Mouse (Mus musculus) frontal cortex, adult 2 months (tissue): ENCODE measurements around the gene Gba. TPM values are rescaled to one million over a fixed set of nuclear protein-coding genes. Genes with fewer than 3 reads are reported as not detected.
"Not testable (repeated sequence)": the region's sequence is repeated elsewhere in the genome, so short reads cannot be mapped to it uniquely, and the experiment has no call there.

Experiments used
- DNase-seq, 2 experiments: peaks; one replicate each; pipeline ENCODE4 v3.0.0; 2022; ENCODE audit warnings: low spot score in 1 of 2; ENCODE audit errors: extremely low spot score in 1 of 2
- polyA plus RNA-seq: library from polyadenylated mRNA; depleted of rRNA; stranded (reverse); fragments of >200 nt; gene quantifications from 2 replicates; pipeline ENCODE4 v1.2.3, GENCODE M21; 2012

The Gba gene
- polyA plus RNA-seq, 1 experiment = 68.7 TPM

GRCm38 (mm10) chr3:89214681-89215411 is 12.1 kb downstream of the Gba start, which contains the start of gene Thbs3:
Gene Thbs3 (plus strand): TSS chr3:89215180.
- no peak for DNase-seq

DNA sequence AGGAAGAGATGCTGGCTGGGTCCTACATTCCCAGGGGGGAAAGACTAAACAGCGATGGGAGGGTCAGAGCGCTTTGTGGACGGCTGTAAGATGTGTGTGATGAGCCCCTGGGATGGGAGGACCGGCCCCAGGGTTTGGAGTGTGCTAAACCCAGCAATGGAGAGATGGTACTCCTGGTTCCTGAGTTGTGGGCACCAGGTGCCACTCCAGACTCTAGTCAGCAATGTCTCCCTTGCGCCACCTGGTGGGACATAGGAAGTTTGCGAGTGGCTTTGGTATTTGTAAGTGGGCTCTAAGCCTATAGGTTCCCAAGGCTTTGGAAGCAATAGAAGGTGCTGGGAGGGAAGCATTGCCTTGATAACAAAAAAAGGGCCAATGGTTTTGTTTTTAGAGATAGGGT is 13.1 kb downstream of the Gba start:
- DNase-seq = peak; percentile 82 to 93

GRCm38 (mm10) chr3:89216407-89216806 is 13.7 kb downstream of the Gba start:
- not testable (repeated sequence) for DNase-seq

DNA sequence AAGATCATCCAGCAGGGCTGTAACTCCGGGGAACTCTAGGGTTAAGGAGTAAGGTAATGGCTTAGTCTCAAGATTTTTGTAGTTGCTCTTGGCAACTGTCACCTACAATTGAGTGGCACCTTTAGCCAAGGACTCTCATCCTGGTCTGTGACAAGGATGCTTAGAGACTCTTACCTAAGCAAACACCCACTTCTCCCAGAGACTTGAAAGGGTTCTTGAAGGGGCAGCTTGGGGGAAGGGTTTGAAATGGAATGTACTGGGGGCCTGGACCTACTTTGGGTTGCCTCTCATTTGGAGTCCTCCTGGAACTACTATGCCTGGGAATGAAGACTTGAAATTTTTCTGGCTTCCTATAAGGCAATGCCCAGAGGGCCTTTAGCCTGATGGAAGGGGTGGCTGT is 15.5 kb downstream of the Gba start:
- no peak for DNase-seq

DNA sequence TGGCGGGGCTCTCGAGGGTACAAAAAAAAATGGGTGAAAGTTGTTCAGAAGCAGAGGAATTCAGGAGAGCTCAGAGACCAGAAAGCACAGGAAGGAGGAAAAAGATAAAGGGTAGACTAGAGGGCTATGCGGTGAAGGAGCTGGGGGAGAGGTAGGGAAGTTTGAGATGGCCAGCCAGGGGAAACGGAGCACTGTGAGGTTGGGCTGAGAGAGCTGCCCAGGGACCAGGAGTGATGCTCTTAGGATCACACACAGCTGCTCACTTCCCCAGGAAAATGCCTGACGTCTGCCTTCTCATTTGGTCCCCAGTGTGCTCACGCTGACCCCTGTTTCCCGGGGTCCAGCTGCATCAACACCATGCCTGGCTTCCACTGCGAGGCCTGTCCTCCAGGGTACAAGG is 16.8 kb downstream of the Gba start:
- DNase-seq = no peak

- DNase-seq = no peak
Measured at GRCm38 (mm10) chr3:89221167-89221566, 18.4 kb downstream of the Gba start.

- DNase-seq = no peak
Measured at GRCm38 (mm10) chr3:89224796-89225195, 22.1 kb downstream of the Gba start.

DNA sequence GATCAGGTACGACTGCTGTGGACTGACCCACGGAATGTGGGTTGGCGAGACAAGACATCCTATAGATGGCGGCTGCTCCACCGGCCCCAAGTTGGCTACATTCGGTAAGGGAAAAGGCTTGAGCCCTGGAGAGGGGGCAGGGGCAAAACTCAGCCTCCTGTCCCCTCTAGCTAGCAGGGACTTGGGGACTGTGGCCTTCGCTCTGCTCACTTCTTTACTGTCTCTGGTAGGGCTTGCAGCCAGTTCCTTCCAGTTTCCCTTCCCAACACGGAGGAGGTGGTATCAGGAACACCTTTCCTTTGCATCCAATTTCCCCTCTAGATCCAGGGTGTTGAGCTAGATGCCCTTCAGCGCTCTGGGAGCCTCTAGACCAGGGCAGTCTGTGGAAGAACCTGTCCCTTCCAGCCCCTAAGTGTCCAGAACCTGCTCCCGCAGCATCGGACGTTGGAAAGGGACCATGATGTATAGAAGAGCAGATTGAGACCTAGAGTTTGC is 22.6 kb downstream of the Gba start:
- no peak for DNase-seq

GRCm38 (mm10) chr3:89225918-89226317 is 23.2 kb downstream of the Gba start:
- DNase-seq = peak in 1 of 2 experiments; percentile 64

DNA sequence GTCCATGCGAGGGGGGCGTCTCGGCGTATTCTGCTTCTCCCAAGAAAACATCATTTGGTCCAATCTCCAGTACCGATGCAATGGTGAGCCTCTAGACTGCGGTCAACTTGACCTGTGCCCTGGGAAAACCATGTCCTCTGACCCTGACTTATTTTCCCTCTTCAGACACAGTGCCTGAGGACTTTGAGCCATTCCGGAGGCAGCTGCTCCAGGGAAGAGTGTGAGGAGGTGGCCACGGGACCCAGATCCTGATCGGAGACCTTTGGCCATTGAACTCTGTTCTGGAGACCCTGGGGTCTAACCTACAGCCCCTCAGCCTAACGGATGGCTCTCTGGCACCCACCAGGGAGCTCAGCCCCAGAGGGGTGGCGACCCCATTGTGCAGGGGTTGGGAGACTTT is 23.6 kb downstream of the Gba start:
- DNase-seq = no peak

DNA sequence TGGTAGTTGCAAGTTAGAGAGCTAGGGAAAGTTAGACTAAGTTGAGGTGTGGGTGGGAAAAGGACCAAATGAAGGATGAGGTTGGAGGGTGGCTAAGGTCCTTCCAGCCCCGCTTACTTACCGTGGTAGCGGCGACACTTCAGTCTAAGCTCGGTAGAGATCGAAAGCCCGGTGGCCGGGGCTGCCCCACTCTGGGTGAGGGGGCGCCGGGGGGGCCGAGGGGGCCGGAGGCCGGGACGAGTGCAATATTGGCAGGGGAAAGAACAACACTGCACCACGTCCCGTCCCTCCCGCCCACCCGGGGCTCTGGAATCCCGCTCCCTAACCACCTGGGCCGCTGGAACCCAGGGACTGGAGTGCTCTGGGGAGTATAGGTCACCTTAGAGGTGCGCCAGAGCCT is 24.2 kb downstream of the Gba start, which contains the start of gene Mtx1:
TSS of gene Mtx1 (minus strand) at position 189 of the 400 bp plus-strand sequence.
- DNase-seq = no peak

DNA sequence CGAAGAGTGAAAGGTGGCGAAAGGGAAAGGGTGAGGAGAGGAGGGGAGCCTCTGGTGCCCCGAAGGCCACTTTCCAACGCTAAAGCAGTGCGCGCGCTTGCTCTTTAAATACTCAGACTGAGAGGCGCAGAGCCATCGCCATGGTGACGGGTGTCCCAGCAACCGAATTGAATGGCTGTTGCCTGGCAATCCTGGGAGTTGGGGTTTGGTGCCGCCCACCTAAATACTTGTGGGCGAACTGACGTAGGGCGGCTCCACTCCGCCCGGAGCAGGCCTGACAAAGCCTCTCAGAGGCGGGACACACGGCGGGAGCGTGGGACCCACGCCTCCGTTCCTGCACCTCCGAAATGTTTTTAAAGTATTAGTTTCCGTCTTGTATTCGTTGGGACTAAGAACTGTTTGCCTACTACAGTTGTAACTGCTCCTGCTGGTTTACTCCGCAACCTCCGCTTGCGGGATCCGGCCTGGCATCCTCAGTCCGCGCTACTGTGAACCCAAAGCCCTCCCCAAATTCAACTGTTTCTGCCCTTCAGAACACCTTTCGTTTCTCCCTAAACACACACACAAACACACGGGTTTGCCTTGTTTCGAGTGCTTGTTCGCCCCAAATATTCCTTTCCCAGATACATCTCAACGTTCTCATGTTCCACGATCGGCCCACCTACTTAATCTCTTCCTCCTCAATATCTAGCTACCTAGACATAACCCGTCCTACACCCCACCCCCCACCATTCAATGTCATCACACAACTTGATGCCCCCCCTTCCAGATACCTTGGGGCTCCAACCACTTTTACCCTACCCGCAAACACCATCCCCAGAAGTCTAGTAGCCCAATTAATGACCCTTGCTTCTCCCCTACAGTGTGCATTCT is 24.8 kb downstream of the Gba start:
- peak; percentile 91 to 94 for DNase-seq

DNA sequence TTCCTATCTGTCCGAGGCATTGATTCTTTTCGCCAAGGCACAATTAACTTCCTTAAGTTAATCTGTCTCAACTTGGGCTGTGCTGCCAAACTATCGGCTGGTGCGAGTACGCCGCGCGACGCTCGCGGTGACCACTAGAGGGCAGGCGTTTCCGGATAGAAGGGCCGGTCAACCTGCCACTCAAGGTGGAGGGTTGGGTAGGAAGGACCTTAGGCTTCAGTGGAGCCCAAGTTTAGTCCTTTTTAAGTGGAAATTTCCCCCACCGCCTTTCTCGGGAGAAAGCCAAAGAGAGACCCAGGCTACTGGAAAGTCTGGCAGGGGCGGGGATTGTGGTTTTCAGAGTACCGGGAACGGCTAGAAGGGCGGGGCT is 25.4 kb downstream of the Gba start:
- DNase-seq = peak; percentile 55 to 92

DNA sequence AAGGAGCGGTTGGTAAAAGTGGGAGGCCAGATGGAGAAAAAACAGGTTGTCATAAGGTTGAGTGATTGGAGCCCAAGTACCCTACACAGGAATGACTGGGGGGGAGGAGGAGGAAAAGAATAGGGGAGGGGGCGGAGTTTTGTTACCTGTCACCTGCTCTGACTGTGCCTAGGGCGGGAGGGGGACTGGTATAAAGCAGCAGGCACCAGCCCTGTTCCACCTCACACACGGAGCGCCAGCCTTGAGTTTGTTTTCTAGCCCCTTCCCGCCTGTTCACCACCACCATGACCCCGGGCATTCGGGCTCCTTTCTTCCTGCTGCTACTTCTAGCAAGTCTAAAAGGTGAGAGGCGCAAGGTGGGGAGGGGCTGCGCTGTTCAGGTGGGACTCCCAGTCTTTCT is 26.1 kb downstream of the Gba start, which contains the start of gene Muc1:
TSS of gene Muc1 (plus strand) at position 222 of the 400 bp plus-strand sequence.
- no peak for DNase-seq

GRCm38 (mm10) chr3:89229276-89229675 is 26.5 kb downstream of the Gba start:
- no peak for DNase-seq

DNA sequence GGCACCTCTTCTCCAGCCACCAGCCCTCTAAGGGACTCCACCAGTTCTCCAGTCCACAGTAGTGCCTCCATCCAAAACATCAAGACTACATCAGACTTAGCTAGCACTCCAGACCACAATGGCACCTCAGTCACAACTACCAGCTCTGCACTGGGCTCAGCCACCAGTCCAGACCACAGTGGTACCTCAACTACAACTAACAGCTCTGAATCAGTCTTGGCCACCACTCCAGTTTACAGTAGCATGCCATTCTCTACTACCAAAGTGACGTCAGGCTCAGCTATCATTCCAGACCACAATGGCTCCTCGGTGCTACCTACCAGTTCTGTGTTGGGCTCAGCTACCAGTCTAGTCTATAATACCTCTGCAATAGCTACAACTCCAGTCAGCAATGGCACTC is 27.8 kb downstream of the Gba start:
- no peak for DNase-seq

- DNase-seq = no peak
Measured at GRCm38 (mm10) chr3:89231345-89231744, 28.6 kb downstream of the Gba start.

DNA sequence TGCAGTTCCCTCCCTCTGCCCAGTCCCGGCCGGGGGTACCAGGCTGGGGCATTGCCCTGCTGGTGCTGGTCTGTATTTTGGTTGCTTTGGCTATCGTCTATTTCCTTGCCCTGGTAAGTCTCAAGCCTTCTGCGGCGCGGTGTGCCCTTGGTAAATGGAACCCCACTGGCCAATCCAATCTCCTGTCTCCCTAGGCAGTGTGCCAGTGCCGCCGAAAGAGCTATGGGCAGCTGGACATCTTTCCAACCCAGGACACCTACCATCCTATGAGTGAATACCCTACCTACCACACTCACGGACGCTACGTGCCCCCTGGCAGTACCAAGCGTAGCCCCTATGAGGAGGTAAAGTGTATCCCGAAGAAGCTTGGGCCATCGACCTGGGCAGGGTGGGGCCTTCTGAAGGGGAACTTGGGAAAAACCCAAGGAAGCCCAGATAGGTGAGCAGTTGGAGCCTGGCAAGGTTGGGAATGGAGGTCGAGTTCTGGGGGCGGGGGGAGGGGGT is 29.1 kb downstream of the Gba start:
- DNase-seq = no peak

- no peak for DNase-seq
Measured at GRCm38 (mm10) chr3:89232614-89233013, 29.9 kb downstream of the Gba start.

DNA sequence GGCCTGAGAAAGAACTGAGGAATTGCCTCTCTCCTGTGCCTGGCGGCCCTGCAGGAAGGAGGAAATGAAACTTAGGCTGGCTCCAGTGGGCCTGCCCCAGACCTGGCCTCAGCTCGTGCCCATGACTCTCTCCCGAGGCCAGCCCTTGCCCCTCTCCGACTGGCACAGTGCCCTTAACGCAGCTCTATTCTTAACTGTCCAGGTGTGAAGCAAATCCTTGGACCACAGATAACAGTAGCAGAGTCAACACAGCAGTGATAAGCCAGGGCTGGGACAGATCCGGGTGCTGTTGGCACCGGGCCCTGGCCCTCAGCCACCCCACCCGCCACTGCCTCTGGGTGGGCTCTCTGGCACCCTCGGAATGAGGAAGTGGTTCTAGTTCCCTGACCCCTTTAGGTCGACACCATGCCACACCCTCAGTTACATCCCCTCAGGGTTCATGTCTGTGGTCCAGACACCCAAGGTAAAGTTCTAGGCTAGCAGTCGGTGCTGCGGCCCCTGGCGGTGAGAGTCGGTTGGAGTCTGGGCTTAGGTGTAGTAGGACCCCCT is 30.9 kb downstream of the Gba start:
- no peak for DNase-seq

DNA sequence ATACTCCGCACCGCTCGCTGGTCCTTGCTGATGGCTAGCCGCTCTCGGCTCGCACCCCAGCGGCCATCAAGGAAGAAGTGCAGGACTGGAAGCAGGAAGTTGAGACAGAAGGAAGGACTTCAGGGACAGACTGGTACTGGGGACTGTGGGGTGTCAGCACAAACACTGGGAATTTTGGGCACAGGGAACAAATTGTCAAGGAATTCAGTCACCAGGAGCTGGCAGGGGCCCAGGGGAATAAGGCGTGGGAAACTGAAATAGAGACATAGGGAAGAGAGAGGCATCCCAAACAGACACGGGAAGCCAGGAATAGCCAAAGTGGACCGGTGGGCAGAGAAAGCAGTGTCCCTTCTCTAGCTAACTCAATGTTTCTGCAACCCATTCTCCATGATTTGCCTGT is 33.8 kb downstream of the Gba start:
- peak in 1 of 2 experiments; percentile 57 for DNase-seq
